Mouse (Mus musculus) hindbrain, embryonic 16.5 days (tissue): ENCODE data around the gene Gnas. TPM values are rescaled to one million over a fixed set of nuclear protein-coding genes. Genes with fewer than 3 reads are reported as not detected.
"Not testable (repeated sequence)": the region's sequence is repeated elsewhere in the genome, so short reads cannot be mapped to it uniquely, and the experiment has no call there.

Source experiments
- ATAC-seq: fragments of 200-750 bp; cut with Nextera tagmentation; 2 replicates; pipeline ENCODE4 v1.8.0; 2017; ENCODE audit warnings: moderate TSS enrichment, moderate library complexity
- H3K27ac ChIP-seq: fragments of 300-500 bp; sonication (generic); 2 replicates; pipeline ENCODE4 v1.5.1; 2014; ENCODE audit warnings: low read depth, mild to moderate bottlenecking, control low read depth, low read length, moderate library complexity
- H3K27me3 ChIP-seq: fragments of 300-500 bp; sonication (generic); replicated peaks from 2 replicates; pipeline ENCODE4 v1.6.1; 2014; ENCODE audit warnings: low read length; ENCODE audit not compliant: control insufficient read depth, insufficient read depth
- H3K36me3 ChIP-seq: fragments of 300-500 bp; sonication (generic); 2 replicates; pipeline ENCODE4 v1.6.1; 2014; ENCODE audit warnings: mild to moderate bottlenecking, low read length, moderate library complexity, mixed read lengths; ENCODE audit not compliant: control insufficient read depth, insufficient read depth
- H3K4me1 ChIP-seq: fragments of 300-500 bp; sonication (generic); 2 replicates; pipeline ENCODE4 v1.6.1; 2014; ENCODE audit warnings: low read depth, low read length; ENCODE audit not compliant: control insufficient read depth, insufficient read depth
- H3K4me2 ChIP-seq: fragments of 300-500 bp; sonication (generic); 2 replicates; pipeline ENCODE4 v1.6.1; 2014; ENCODE audit warnings: mild to moderate bottlenecking, low read length, control low read depth, moderate library complexity
- H3K4me3 ChIP-seq: fragments of 300-500 bp; sonication (generic); 2 replicates; pipeline ENCODE4 v1.5.1; 2014; ENCODE audit warnings: mild to moderate bottlenecking, low read length, control low read depth, moderate library complexity
- H3K9ac ChIP-seq: fragments of 300-500 bp; sonication (generic); 2 replicates; pipeline ENCODE4 v1.6.1; 2014; ENCODE audit warnings: low read depth, mild to moderate bottlenecking, control low read depth, low read length, moderate library complexity
- H3K9me3 ChIP-seq: fragments of 300-500 bp; sonication (generic); 2 replicates; pipeline ENCODE4 v1.6.1; 2014; ENCODE audit warnings: mild to moderate bottlenecking, low read length, moderate library complexity; ENCODE audit not compliant: control insufficient read depth
- WGBS: fragments of 180-500 bp; shearing (Covaris S2); extraction: QIAGEN DNeasy Blood & Tissue Kit; methylation state at CpG from one replicate; pipeline ENCODE4 v1.1.7; 2014; 5-methylcytosine and 5-hydroxymethylcytosine counted together
- polyA plus RNA-seq: library from polyadenylated mRNA; unstranded; fragments of >200 nt; fragmentation: Nextera tagmentation; extraction: Ambion mirVana; gene quantifications from 2 replicates; pipeline ENCODE4 v1.2.1, GENCODE M21; 2015

The Gnas gene
- polyA plus RNA-seq, 1 experiment from 2014 or later = 1,030 TPM

GRCm38 (mm10) chr2:174340229-174340892 is 56.2 kb downstream of the Gnas start:
- peaks cover 9% of the 10 kb centered on the region for H3K36me3 ChIP-seq
- 87% methylated on average over 3 of the region's 3 CpGs for WGBS
- no peaks in the 10 kb centered on the region for H3K27me3 ChIP-seq
- H3K4me1 ChIP-seq = peaks cover 50% of the 10 kb centered on the region
- ATAC-seq = no peak
- H3K9me3 ChIP-seq = no peaks in the 10 kb centered on the region
- H3K9ac ChIP-seq = no peak overlapping the region
- H3K27ac ChIP-seq = no peak overlapping the region
- no peak overlapping the region for H3K4me2 ChIP-seq
- no peak overlapping the region for H3K4me3 ChIP-seq

DNA sequence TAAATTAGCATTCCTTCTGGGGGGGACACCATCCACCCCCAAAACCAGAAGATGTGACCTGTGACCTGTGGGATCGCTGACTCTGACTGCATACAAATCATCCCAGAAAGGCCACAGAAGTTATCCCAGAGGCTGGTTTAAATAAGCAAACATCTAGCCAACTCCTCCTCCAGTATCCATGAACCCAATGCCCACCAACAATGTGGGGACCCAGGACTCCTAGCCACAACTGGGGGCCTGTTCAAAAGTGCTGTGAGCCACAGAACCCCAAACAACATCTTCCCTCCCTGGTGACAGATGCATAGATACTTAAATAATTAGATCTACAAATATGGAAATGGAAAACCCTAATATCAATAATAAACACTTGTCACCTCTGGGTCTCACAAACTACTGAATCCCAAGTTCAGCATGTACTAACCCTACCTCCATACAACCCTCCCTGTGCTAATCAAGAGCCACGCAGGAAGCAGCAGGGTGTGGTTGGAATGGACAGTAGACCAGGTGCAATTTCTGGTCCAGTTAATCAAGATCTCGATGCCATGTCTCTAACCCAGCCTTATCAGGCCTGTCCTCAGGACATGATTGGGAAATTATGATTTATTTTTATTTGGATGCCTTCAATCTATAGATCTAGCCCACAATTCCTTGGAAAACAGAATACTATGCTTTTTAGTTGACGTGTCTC is 56.9 kb downstream of the Gnas start:
- H3K27me3 ChIP-seq = no peaks in the 10 kb centered on the region
- H3K4me3 ChIP-seq = no peak overlapping the region
- no peak overlapping the region for H3K4me2 ChIP-seq
- no peaks in the 10 kb centered on the region for H3K9me3 ChIP-seq
- WGBS = 89% methylated on average over 4 of the region's 4 CpGs
- H3K27ac ChIP-seq = no peak overlapping the region
- H3K4me1 ChIP-seq = peaks cover 44% of the 10 kb centered on the region
- no peak for ATAC-seq
- H3K36me3 ChIP-seq = peaks cover 16% of the 10 kb centered on the region
- H3K9ac ChIP-seq = no peak overlapping the region

GRCm38 (mm10) chr2:174342793-174343400 is 58.8 kb downstream of the Gnas start:
- peaks cover 36% of the 10 kb centered on the region for H3K4me1 ChIP-seq
- H3K9ac ChIP-seq = no peak overlapping the region

DNA sequence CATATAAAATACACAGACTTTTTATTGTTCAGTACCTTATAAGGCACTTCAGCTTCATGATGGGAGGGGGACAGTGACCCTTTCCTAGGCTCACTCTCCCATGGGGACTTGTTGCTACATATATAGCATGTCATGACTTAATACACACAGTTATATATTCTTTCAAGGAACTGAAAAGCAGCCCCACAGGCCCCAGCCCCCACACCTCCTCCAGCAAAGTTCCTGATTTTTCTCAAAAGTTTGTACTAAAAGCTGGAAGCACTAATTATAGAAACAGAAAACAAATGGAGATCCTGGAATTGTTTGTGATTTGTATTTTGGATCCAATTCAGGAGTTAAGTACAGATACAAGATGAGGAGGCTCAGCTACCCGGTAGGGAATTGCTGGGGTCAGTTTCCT is 59.4 kb downstream of the Gnas start:
- Histone ChIP-seq H3K4me2 (peak overlapping the region; percentile 34; the same call in 1 of the 2 replicates), H3K9ac (no peak overlapping the region), H3K4me1 (peaks cover 33% of the 10 kb centered on the region), H3K36me3 (peaks cover 27% of the 10 kb centered on the region), H3K4me3 (no peak overlapping the region), H3K9me3 (no peaks in the 10 kb centered on the region), H3K27ac (peak overlapping the region; percentile 51), H3K27me3 (no peaks in the 10 kb centered on the region)
- 37% methylated on average over 1 of the region's 1 CpGs for WGBS
- no peak for ATAC-seq

More at GRCm38 (mm10) chr2:174342793-174343400, 58.8 kb downstream of the Gnas start:
- Histone ChIP-seq H3K4me3 (no peak overlapping the region), H3K36me3 (peaks cover 27% of the 10 kb centered on the region), H3K27me3 (no peaks in the 10 kb centered on the region), H3K4me2 (no peak overlapping the region), H3K27ac (peak overlapping the region; percentile 2; the same call in 1 of the 2 replicates), H3K9me3 (no peaks in the 10 kb centered on the region)
- ATAC-seq = peak; percentile 19; the same call in 1 of the 2 replicates
- 50% methylated on average over 8 of the region's 8 CpGs for WGBS

DNA sequence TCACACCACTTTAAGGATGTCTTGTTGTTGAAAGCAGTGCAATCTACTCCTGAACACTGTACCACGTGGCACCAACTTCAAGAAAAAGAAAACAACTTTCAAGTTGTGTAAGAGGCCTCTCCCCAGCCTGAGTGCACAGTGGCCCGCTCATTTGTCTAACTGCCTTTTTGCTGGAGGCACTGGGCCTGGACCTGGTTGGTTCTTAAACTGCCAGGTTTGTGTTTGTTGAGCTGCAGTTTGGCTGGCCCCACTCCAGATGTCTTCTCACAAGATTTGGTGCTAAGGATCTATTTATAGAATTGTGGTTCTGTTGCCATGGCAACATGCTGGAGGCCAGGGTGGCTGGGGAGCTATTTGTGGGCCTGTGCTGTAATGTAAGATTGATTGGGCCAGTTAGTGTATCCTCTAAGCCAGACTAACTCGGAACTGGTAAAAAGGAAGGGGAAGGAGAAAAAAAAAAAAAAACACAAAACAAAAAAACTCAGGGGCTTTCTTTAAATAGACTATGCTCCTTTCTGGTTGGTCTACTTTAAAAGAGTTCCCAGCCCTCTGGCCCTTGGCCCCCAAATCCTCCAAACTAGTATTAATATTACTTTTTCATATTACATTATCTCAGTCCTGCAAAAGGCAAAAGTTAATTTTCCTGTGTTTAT is 60.0 kb downstream of the Gnas start:
- no peak overlapping the region for H3K4me3 ChIP-seq
- ATAC-seq = peak; percentile 83
- peaks cover 27% of the 10 kb centered on the region for H3K36me3 ChIP-seq
- no peaks in the 10 kb centered on the region for H3K27me3 ChIP-seq
- peak overlapping the region; percentile 34 for H3K4me2 ChIP-seq
- H3K9ac ChIP-seq = no peak overlapping the region; the same call in 1 of the 2 replicates
- no peaks in the 10 kb centered on the region for H3K9me3 ChIP-seq
- H3K4me1 ChIP-seq = peaks cover 32% of the 10 kb centered on the region
- H3K27ac ChIP-seq = peak overlapping the region; percentile 51
- 19% methylated on average over 3 of the region's 3 CpGs for WGBS

- Histone ChIP-seq H3K9me3 (no peaks in the 10 kb centered on the region), H3K4me2 (no peak overlapping the region), H3K4me3 (no peak overlapping the region), H3K36me3 (peaks cover 27% of the 10 kb centered on the region), H3K27me3 (no peaks in the 10 kb centered on the region), H3K27ac (peak overlapping the region; percentile 44; the same call in 1 of the 2 replicates), H3K4me1 (peaks cover 31% of the 10 kb centered on the region), H3K9ac (no peak overlapping the region)
- no peak for ATAC-seq
- WGBS = 90% methylated on average over 16 of the region's 16 CpGs
These were observed 60.9 kb downstream of the Gnas start for GRCm38 (mm10) chr2:174344996-174345395.

DNA sequence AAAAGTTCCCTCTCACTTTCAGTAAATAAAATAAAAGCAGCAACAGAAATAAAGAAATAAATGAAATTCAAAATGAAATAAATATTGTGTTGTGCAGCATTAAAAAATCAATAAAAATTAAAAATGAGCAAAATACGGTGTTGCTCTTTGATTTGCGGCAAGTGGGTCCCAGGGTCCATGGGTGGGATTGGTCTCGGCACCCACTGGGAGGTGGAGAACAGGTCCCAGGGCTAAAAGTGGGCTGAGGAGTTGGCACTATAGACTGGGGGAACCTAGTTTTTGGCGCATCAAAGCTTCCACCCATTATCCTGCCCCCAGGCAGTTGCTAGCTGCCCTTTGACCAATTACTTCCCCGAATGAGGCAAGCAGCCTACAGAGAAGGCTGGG is 62.5 kb downstream of the Gnas start, which contains the start of gene Gm20721:
Gene Gm20721 (minus strand): TSS at position 101 of the 387 bp plus-strand sequence.
- Histone ChIP-seq H3K4me1 (peaks cover 30% of the 10 kb centered on the region), H3K9ac (no peak within 1 kb of the TSS), H3K9me3 (no peaks in the 10 kb centered on the region), H3K4me2 (no peak within 1 kb of the TSS), H3K36me3 (peaks cover 27% of the 10 kb centered on the region), H3K4me3 (no peak within 1 kb of the TSS), H3K27ac (no peak within 1 kb of the TSS), H3K27me3 (no peaks in the 10 kb centered on the region)
- WGBS = 90% methylated on average over 5 of the region's 5 CpGs
- no peak for ATAC-seq

DNA sequence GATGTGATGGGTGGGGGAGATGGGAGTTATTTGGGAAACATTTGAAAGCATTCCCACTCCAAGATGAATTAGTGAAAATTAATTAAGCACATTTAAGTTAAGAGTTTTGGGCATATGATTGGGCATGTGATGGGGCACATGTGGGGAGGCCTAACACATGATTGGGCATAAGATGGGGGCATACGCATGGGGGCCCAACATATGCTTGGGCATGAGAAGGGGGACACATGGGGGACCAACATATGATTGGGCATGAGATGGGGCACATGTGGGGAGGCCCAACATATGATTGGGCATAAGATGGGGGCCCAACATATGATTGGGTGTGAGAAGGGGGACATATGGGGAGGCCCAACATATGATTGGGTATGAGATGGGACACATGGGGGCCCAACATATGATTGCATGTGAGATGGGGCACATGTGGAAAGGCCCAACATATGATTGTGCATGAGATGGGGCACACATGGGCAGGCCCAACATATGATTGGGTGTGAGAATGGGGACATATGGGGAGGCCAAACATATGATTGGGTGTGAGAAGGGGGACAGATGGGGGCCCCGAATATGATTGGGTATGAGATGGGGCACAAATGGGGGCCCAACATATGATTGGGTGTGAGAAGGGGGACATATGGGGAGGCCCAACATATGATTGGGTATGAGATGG is 63.0 kb downstream of the Gnas start:
- not testable (repeated sequence) for H3K9me3 ChIP-seq, H3K27ac ChIP-seq, H3K27me3 ChIP-seq, ATAC-seq, H3K4me2 ChIP-seq, H3K9ac ChIP-seq, H3K4me3 ChIP-seq
- peaks cover 28% of the 10 kb centered on the region for H3K4me1 ChIP-seq
- 98% methylated on average over 2 of the region's 2 CpGs for WGBS
- H3K36me3 ChIP-seq = peaks cover 27% of the 10 kb centered on the region
